Mouse (Mus musculus): ENCODE results near the gene Cxcl2.

GRCm38 (mm10) chr5:90881682-90882081 lies 22.0 kb upstream of the Cxcl2 start:
- TF ChIP-seq CTCF (conservative IDR thresholded peaks at IDR 0.05; ENCODE audit: low read length) (no peak), NANOG (IDR thresholded peaks at IDR 0.05; ENCODE audit: borderline replicate concordance, low read length) (no peak), POU5F1 (IDR thresholded peaks at IDR 0.05; ENCODE audit: borderline replicate concordance, low read length) (no peak)

Measured in E14TG2a.4 (cell line).